Mouse (Mus musculus): ENCODE results near the gene H3f3b. TPM values are rescaled to one million over a fixed set of nuclear protein-coding genes. Genes with fewer than 3 reads are reported as not detected.
"Not testable (repeated sequence)": the region's sequence is repeated elsewhere in the genome, so short reads cannot be mapped to it uniquely, and the experiment has no call there.

Gene H3f3b
- total RNA-seq, 4 experiments from 2014 or later = 45.7 to 88.7 (median 59.5) TPM

GRCm38 (mm10) chr11:116021328-116022220 is 6.2 kb downstream of the H3f3b start:
- no peak for DNase-seq (ENCODE audit: low spot score in 2 of 2)

DNA sequence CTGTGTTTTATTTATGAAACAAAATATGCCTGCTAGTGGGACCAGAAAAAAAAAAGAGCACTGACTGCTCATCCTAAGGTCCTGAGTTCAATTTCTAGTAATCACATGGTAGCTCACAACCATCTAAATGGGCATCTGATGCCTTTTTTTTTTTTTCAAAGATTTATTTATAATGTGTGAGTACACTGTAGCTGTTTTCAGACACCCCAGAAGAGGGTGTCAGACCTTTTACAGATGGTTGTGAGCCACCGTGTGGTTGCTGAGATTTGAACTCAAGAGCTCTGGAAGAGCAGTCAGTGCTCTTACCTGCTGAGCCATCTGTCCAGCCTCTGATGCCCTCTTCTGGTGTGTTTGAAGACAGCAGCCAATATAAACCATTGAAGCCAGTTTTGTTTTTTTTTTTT is 7.2 kb downstream of the H3f3b start:
- DNase-seq (ENCODE audit: low spot score in 2 of 2) = no peak

GRCm38 (mm10) chr11:116019976-116020411 is 7.8 kb downstream of the H3f3b start:
- no peak for DNase-seq (ENCODE audit: low spot score in 2 of 2)

DNA sequence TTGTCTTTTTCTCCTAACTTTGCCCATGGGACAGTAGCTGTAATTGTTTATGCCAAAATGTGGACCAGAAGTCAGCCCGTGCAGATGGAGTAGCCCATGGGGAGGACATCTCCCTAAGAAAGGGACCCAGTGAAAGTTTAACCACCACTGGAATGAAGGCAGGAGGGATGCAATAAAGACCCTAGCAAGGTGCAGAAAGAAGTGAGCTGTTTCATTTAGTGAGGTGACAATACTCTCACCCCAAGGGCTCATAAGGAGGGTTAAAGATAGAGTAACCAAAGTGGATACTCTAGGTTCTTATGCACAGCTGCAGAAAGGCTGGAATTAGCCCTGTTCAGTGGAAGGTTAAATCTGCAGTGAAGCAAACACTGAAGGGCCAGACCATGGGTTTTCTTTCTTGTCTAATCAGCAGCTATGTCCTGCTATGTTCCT is 8.4 kb downstream of the H3f3b start:
- DNase-seq (ENCODE audit: low spot score in 2 of 2) = no peak

DNA sequence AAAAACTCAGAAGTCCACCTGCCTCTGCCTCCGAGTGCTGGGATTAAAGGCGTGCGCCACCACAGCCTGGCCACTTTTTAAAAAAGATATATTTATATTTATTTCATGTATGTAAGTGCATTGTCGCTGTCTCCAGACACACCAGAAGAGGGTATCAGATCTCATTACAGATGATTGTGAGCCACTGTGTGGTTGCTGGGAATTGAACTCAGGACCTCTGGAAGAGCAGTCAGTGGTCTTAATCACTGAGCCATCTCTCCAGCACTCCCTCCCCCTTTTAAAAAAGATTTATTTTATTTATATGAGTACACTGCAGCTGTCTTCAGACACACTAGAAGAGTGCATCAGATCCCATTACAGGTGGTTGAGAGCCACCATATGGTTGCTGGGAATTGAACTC is 8.9 kb downstream of the H3f3b start:
- not testable (repeated sequence) for DNase-seq (ENCODE audit: low spot score in 2 of 2)

DNA sequence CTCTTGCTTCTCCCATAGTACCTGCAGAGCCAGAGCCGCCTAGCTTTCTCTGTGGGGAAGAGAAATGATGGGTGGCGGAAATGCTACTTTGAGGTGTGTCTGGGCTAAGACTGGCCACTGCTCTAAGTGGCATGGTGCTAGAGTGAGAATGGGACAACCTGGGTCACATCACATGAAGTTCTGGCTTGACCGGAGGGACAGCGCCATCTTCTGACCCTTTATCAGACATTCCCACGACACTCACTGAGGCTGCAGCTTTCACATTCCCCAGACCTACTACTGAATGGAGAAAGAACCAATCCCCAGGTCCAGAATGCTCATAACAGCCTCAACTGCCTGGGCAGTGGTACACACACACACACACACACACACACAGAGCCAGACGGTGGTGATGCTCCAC is 9.7 kb downstream of the H3f3b start:
- no peak for DNase-seq (ENCODE audit: low spot score in 2 of 2)

GRCm38 (mm10) chr11:116014821-116015220 is 12.9 kb downstream of the H3f3b start:
- no peak for DNase-seq (ENCODE audit: low spot score in 2 of 2)

DNA sequence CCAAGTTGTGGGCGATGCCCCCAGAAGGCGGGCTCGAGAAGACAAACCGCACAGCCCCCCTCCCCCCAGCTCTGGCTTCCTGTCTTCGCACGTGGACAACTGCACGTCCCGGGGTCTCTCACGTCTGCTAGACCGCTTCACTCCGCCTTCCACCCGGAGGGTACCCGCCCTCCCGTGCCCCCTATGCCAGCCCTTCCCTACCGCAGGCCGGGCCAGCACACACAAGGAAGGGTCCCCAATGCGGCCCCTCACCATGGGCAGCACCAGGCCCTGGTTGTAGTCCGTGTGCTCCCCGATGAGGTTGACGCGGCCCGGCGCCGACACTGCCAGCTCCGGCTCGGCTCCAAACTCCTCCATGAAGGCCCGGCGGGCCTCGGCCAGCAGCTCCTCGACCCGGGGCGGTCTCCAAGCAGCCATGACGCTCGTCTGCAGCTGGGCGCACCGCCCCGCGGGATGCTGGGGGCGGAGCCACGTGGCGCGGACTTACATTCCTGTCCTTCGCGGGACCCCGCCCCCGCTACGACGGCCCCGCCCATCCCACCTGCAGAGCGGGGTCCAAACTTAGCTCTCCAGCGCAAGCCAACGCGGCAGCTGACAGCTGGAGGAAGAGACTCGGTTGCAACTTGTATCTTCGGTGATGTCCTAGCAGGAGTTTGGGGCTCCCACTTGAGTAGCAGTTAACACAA is 15.4 kb downstream of the H3f3b start, which contains the start of gene Galk1:
Gene Galk1, minus strand, starts transcription at position 458 of the 686 bp plus-strand sequence.
- peak; percentile 82 to 89 for DNase-seq (ENCODE audit: low spot score in 2 of 2)

GRCm38 (mm10) chr11:116011529-116012261 is 16.1 kb downstream of the H3f3b start:
- DNase-seq (ENCODE audit: low spot score in 2 of 2) = no peak

DNA sequence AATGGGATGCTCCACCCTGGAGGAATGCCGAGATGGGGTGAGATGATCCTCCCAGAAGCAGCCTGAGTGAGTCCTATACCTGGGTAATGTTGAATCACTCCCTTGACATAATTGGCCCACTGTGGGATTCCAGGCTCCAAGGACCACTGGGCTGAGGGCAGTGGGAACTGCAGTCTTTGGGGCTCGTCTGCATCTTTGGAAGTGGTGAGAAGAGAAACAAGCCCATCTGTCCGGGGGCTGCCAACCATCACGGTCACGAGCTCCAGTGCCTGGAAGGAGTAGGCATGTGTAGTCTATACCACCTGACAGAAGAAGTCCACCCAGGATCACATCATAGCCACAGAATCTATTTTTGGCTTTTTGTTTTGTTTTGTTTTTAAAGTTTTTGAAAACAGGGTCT is 16.8 kb downstream of the H3f3b start:
- no peak for DNase-seq (ENCODE audit: low spot score in 2 of 2)

DNA sequence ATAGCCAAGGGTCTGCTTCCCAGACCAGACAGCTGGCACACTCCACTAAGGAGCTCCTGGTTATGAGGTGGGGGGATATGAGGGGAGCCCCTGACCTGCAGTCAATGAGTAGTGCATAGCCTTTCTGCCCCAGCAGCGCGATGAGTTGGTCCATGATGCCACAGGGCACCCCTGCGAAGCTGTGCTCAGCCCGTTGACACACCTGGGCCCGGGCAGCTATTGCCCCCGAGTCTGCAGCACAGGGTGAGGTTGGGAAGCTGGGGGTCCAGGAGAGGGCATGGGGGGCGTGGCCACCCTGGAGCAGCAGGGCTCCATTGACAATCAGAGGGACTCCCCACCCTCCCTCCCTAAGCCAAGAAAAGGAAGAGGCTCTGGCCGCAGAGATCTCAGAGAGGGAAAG is 17.6 kb downstream of the H3f3b start:
- no peak for DNase-seq (ENCODE audit: low spot score in 2 of 2)

- DNase-seq (ENCODE audit: low spot score in 2 of 2) = no peak
Measured at GRCm38 (mm10) chr11:116009661-116010060, 18.1 kb downstream of the H3f3b start.

GRCm38 (mm10) chr11:116008832-116009375 is 18.9 kb downstream of the H3f3b start:
- DNase-seq (ENCODE audit: low spot score in 2 of 2) = no peak

DNA sequence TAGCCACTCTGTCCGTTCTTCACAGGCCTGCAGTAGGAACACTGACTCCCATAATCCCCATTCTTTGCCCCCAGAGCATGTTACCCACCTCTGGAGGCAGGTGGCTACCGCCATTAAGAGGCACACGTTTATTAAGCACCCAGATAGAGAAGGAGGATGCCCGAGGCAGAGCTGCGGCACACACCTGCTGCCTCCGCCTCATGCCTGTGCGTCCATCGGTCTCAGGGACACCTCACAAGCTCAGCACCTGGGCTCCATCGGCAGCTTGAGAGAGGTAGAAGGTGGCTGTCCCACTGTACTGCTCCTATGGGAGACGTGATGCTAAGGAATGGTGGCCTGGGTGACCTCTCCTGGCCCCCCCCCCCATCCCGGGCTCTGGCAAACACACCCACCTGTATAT is 19.4 kb downstream of the H3f3b start:
- no peak for DNase-seq (ENCODE audit: low spot score in 2 of 2)

DNA sequence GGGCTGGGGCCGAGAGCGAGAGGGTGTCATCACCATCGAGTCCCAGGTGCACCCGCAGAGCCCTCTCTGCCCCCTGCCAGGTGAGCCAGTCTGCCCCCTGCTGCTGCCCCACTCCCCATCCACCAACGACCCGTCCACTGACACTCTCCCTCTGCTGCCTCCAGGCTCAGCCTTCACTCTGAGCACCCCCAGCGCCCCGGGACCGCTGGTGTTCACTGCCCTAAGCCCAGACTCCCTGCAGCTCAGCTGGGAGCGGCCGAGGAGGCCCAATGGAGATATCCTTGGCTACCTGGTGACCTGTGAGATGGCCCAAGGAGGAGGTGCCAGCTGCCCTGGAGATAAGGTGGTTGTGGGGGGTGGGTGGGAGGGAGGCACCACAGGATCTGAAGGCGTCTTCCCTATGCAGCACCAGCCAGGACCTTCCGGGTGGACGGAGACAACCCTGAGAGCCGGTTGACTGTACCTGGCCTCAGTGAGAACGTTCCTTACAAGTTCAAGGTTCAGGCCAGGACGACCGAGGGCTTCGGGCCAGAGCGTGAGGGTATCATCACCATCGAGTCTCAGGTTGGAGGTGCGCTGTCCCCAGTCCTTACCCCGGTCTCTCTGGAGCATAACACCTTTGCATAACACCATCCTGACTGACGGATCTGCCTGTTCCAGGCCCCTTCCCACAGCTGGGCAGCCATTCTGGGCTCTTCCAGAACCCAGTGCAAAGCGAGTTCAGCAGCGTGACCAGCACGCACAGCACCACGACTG is 20.5 kb downstream of the H3f3b start:
- DNase-seq (ENCODE audit: low spot score in 2 of 2) = no peak

GRCm38 (mm10) chr11:116005701-116006419 is 21.9 kb downstream of the H3f3b start:
- DNase-seq (ENCODE audit: low spot score in 2 of 2) = no peak

- DNase-seq (ENCODE audit: low spot score in 2 of 2) = peak; percentile 40 to 64
Measured at GRCm38 (mm10) chr11:116004840-116005700, 22.7 kb downstream of the H3f3b start.

- no peak for DNase-seq (ENCODE audit: low spot score in 2 of 2)
Measured at GRCm38 (mm10) chr11:116004186-116004823, 23.5 kb downstream of the H3f3b start.

DNA sequence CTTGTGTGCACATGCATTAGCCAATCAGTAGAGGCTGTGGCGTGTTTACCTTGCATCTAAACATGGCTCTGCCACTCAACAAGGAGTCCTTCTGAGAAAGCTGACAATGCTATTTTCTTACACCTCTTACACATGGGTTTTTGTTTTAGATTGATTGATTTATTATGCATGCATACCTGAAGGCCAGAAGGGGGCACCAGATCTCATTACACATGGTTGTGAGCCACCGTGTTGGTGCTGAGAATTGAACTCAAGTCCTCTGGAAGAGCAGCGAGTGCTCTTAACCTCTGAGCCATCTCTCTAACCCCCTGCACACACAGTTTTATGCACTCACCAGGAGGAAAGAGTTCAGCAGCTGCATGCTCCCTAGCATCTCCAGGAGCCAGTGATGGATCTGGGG is 24.9 kb downstream of the H3f3b start:
- DNase-seq (ENCODE audit: low spot score in 2 of 2) = no peak

Measured in gastrocnemius, adult 8-10 months (tissue).